Mouse (Mus musculus) myocyte (in vitro differentiated cells): ENCODE results near the gene Dcakd. TPM values are rescaled to one million over a fixed set of nuclear protein-coding genes. Genes with fewer than 3 reads are reported as not detected.
A peak's percentile ranks its signal among the peaks of the same experiment; 100 is the strongest.

Experiments
- H3K27me3 ChIP-seq: one replicate; pipeline ENCODE4 v1.6.1; 2011; ENCODE audit not compliant: control insufficient read depth, insufficient read depth, insufficient read length
- H3K36me3 ChIP-seq: one replicate; pipeline ENCODE4 v1.6.1; 2011; ENCODE audit not compliant: control insufficient read depth, insufficient read depth
- H3K4me2 ChIP-seq: one replicate; pipeline ENCODE4 v1.6.1; 2011; ENCODE audit warnings: low read depth, control low read depth
- H3K4me3 ChIP-seq: one replicate; pipeline ENCODE4 v1.5.1; 2011; ENCODE audit warnings: mild to moderate bottlenecking, control low read depth, moderate library complexity
- H3K79me2 ChIP-seq: one replicate; pipeline ENCODE4 v1.6.1; 2011; ENCODE audit not compliant: control insufficient read depth, insufficient read depth
- H3ac ChIP-seq: one replicate; pipeline ENCODE4 v1.6.1; 2011; ENCODE audit not compliant: control insufficient read depth, insufficient read length
- CEBPB ChIP-seq: IDR thresholded peaks from 2 replicates; pipeline ENCODE4 v1.6.1; 2011; ENCODE audit warnings: mild to moderate bottlenecking, moderate library complexity; ENCODE audit not compliant: poor library complexity, insufficient read depth, severe bottlenecking
- E2F4 ChIP-seq: IDR thresholded peaks from one replicate; pipeline ENCODE4 v1.6.1; 2011; ENCODE audit warnings: mild to moderate bottlenecking, control low read depth, moderate library complexity; ENCODE audit not compliant: insufficient read depth
- MAX ChIP-seq: IDR thresholded peaks from one replicate; pipeline ENCODE4 v1.6.1; 2011; ENCODE audit warnings: low read depth, mild to moderate bottlenecking, control low read depth
- MYOD1 ChIP-seq, 3 experiments: IDR thresholded peaks; one replicate each; pipeline ENCODE4 v1.6.1; 2011; ENCODE audit warnings: control low read depth in 2 of 3, low read depth in 2 of 3, mild to moderate bottlenecking in 2 of 3, moderate library complexity in 1 of 3; ENCODE audit not compliant: insufficient read length in 2 of 3, control insufficient read depth in 1 of 3
- MYOG ChIP-seq, 3 experiments: IDR thresholded peaks; one replicate each; pipeline ENCODE4 v1.6.1; 2011; ENCODE audit warnings: control low read depth in 2 of 3, low read depth in 2 of 3, mild to moderate bottlenecking in 2 of 3; ENCODE audit not compliant: insufficient read length in 2 of 3, control insufficient read depth in 1 of 3, insufficient read depth in 1 of 3
- POLR2A ChIP-seq: IDR thresholded peaks from one replicate; pipeline ENCODE4 v1.6.1; 2011; ENCODE audit warnings: low read depth, mild to moderate bottlenecking, control low read depth, moderate library complexity; ENCODE audit not compliant: insufficient read length
- POLR2AphosphoS2 ChIP-seq: IDR thresholded peaks from one replicate; pipeline ENCODE4 v1.6.1; 2011; ENCODE audit warnings: low read depth, control low read depth; ENCODE audit not compliant: insufficient read length
- REST ChIP-seq: IDR thresholded peaks from one replicate; pipeline ENCODE4 v1.6.1; 2011; ENCODE audit warnings: mild to moderate bottlenecking, control low read depth, moderate library complexity; ENCODE audit not compliant: insufficient read depth, insufficient read length
- SRF ChIP-seq: IDR thresholded peaks from one replicate; pipeline ENCODE4 v1.6.1; 2011; ENCODE audit warnings: low read depth; ENCODE audit not compliant: control insufficient read depth, insufficient read length
- TCF12 ChIP-seq: IDR thresholded peaks from one replicate; pipeline ENCODE4 v1.6.1; 2011; ENCODE audit warnings: mild to moderate bottlenecking, control low read depth; ENCODE audit not compliant: poor library complexity, insufficient read depth, severe bottlenecking
- TCF3 ChIP-seq: IDR thresholded peaks from one replicate; pipeline ENCODE4 v1.6.1; 2011; ENCODE audit warnings: low read depth, control low read depth; ENCODE audit not compliant: insufficient read length
- USF1 ChIP-seq: IDR thresholded peaks from one replicate; pipeline ENCODE4 v1.6.1; 2011; ENCODE audit warnings: low read depth, mild to moderate bottlenecking, control low read depth, moderate library complexity
- polyA plus RNA-seq: library from polyadenylated mRNA; unstranded; fragments of >200 nt; fragmentation: generic; extraction: Trizol; gene quantifications from one replicate; pipeline ENCODE4 v1.2.1, GENCODE M21; 2012; ENCODE audit warnings: missing spikeins

Dcakd gene
- polyA plus RNA-seq, 1 experiment = 199 TPM

- Histone ChIP-seq H3ac (no peak overlapping the region), H3K79me2 (no peaks in the 10 kb centered on the region), H3K4me3 (no peak overlapping the region), H3K36me3 (peaks cover 7% of the 10 kb centered on the region), H3K27me3 (no peaks in the 10 kb centered on the region), H3K4me2 (peak overlapping the region; percentile 65)
- TF ChIP-seq MYOG (IDR thresholded peaks at IDR 0.05; ENCODE audit: control insufficient read depth in 1 of 3, insufficient read depth in 1 of 3, insufficient read length in 2 of 3, low read depth in 2 of 3) = no peak
- no peak for TF ChIP-seq MYOD1 (IDR thresholded peaks at IDR 0.05; ENCODE audit: control insufficient read depth in 1 of 3, insufficient read length in 2 of 3, low read depth in 2 of 3)
These were observed 38.4 kb downstream of the Dcakd start for GRCm38 (mm10) chr11:102989641-102990151.

- no peaks in the 10 kb centered on the region for H3K79me2 ChIP-seq
- H3K36me3 ChIP-seq = no peaks in the 10 kb centered on the region
- H3K4me2 ChIP-seq = peak overlapping the region; percentile 49
- TF ChIP-seq MYOD1 (IDR thresholded peaks at IDR 0.05; ENCODE audit: control insufficient read depth in 1 of 3, insufficient read length in 2 of 3, low read depth in 2 of 3) = peak in 2 of 3 experiments; percentile 45 to 85
- no peak for TF ChIP-seq USF1
- TF ChIP-seq POLR2A = peak; percentile 44
- no peak for TF ChIP-seq TCF3
- peak in 2 of 3 experiments; percentile 62 to 89 for TF ChIP-seq MYOG (IDR thresholded peaks at IDR 0.05; ENCODE audit: control insufficient read depth in 1 of 3, insufficient read depth in 1 of 3, insufficient read length in 2 of 3, low read depth in 2 of 3)
- TF ChIP-seq POLR2AphosphoS2 = no peak
- no peak overlapping the region for H3K4me3 ChIP-seq
- H3K27me3 ChIP-seq = no peaks in the 10 kb centered on the region
- H3ac ChIP-seq = no peak overlapping the region
These were observed 43.0 kb downstream of the Dcakd start for GRCm38 (mm10) chr11:102985160-102985559.

- Histone ChIP-seq H3K36me3 (no peaks in the 10 kb centered on the region), H3K79me2 (no peaks in the 10 kb centered on the region), H3K27me3 (no peaks in the 10 kb centered on the region)
These were observed 43.5 kb downstream of the Dcakd start for GRCm38 (mm10) chr11:102984615-102985014.

GRCm38 (mm10) chr11:102984086-102984485 lies 44.0 kb downstream of the Dcakd start:
- no peak for TF ChIP-seq POLR2A
- TF ChIP-seq SRF = no peak
- TF ChIP-seq REST = no peak
- no peak for TF ChIP-seq TCF3
- TF ChIP-seq E2F4 = no peak
- TF ChIP-seq TCF12 = no peak
- TF ChIP-seq MAX = no peak
- Histone ChIP-seq H3K27me3 (no peaks in the 10 kb centered on the region), H3K4me3 (no peak overlapping the region), H3K79me2 (no peaks in the 10 kb centered on the region), H3ac (no peak overlapping the region), H3K36me3 (no peaks in the 10 kb centered on the region), H3K4me2 (peak overlapping the region; percentile 49)

More at GRCm38 (mm10) chr11:102984615-102985014, 43.5 kb downstream of the Dcakd start:
- H3ac ChIP-seq = no peak overlapping the region
- H3K4me2 ChIP-seq = peak overlapping the region; percentile 49
- TF ChIP-seq MYOG (IDR thresholded peaks at IDR 0.05; ENCODE audit: control insufficient read depth in 1 of 3, insufficient read depth in 1 of 3, insufficient read length in 2 of 3, low read depth in 2 of 3) (peak; percentile 22 to 85 (median 50)), USF1 (no peak), MYOD1 (IDR thresholded peaks at IDR 0.05; ENCODE audit: control insufficient read depth in 1 of 3, insufficient read length in 2 of 3, low read depth in 2 of 3) (peak in 1 of 3 experiments; percentile 78)
- no peak overlapping the region for H3K4me3 ChIP-seq

- TF ChIP-seq POLR2AphosphoS2 = no peak
- peak; percentile 49 for TF ChIP-seq USF1
- no peak for TF ChIP-seq CEBPB
- Histone ChIP-seq H3K27me3 (no peaks in the 10 kb centered on the region), H3ac (no peak overlapping the region), H3K4me3 (no peak overlapping the region), H3K4me2 (peak overlapping the region; percentile 8), H3K79me2 (no peaks in the 10 kb centered on the region), H3K36me3 (no peaks in the 10 kb centered on the region)
These were observed 46.8 kb downstream of the Dcakd start for GRCm38 (mm10) chr11:102981151-102981890.
